Mouse (Mus musculus) lung, adult 2 months (tissue): ENCODE results near the gene Znhit3.

Source experiments
- CTCF ChIP-seq: fragments of 200-500 bp; IDR thresholded peaks from 2 replicates; pipeline ENCODE4 v1.5.1; 2011; ENCODE audit warnings: mild to moderate bottlenecking, low read length, control low read depth; ENCODE audit not compliant: insufficient read depth
- POLR2A ChIP-seq: fragments of 200-500 bp; IDR thresholded peaks from 2 replicates; pipeline ENCODE4 v1.6.1; 2011; ENCODE audit warnings: low read depth, mild to moderate bottlenecking, control low read depth, low read length, borderline replicate concordance; ENCODE audit errors: extremely low read depth

GRCm38 (mm10) chr11:84958271-84958630 lies 42.1 kb upstream of the Znhit3 start:
- TF ChIP-seq POLR2A (no peak), CTCF (no peak)
